Mouse (Mus musculus): ENCODE results near the gene Tex47. TPM values are rescaled to one million over a fixed set of nuclear protein-coding genes. Genes with fewer than 3 reads are reported as not detected.

The Tex47 gene
- polyA plus RNA-seq, 1 experiment from 2014 or later = not detected

Other genes with a start within 250 kb of the Tex47 start
- 0.06 and 0.08 TPM in 2 replicates for gene Zfp804b, start 40.6 kb downstream of the Tex47 start, polyA plus RNA-seq (2015; fragmentation: Nextera tagmentation; extraction: Ambion mirVana)

All from liver, embryonic 16.5 days (tissue).